Mouse (Mus musculus) ES-E14 (cell line): Measurements from ENCODE around the gene Slc4a4.

Experiments used
- CHD2 ChIP-seq: IDR thresholded peaks from 2 replicates; pipeline ENCODE4 v1.6.1; 2014; ENCODE audit warnings: mild to moderate bottlenecking, low read depth, low read length, inconsistent platforms
- HCFC1 ChIP-seq: IDR thresholded peaks from 2 replicates; pipeline ENCODE4 v1.6.1; 2012; ENCODE audit warnings: low read length, inconsistent platforms, borderline replicate concordance; ENCODE audit not compliant: insufficient read depth
- MAFK ChIP-seq: IDR thresholded peaks from 2 replicates; pipeline ENCODE4 v1.6.1; 2014; ENCODE audit warnings: mild to moderate bottlenecking, low read depth, low read length, inconsistent platforms; ENCODE audit not compliant: insufficient read depth
- ZC3H11A ChIP-seq: IDR thresholded peaks from 2 replicates; pipeline ENCODE4 v1.6.1; 2012; ENCODE audit warnings: low read depth, mild to moderate bottlenecking, inconsistent platforms, low read length, borderline replicate concordance

DNA sequence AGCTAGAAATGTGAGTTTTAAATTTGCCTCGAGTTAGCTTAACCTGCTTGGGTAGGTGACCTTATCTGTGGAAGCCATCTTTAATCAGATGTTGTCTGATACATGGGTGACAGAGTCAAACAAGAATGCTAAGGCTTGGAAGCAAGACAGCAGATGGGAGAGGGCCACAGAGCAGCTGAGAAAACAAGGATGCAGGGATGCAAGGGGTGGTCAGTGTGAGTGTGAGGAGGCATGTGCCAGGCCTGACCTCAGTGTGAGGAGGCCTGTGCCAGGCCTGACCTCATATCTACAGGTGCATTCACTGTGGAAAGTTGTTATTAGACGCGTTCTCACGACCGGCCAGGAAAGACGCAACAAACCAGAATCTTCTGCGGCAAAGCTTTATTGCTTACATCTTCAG is 114.0 kb downstream of the Slc4a4 start:
- TF ChIP-seq MAFK (no peak), ZC3H11A (no peak), CHD2 (no peak), HCFC1 (no peak)
